Mouse (Mus musculus) lung, embryonic 14.5 days (tissue): ENCODE measurements around the gene Nup210. TPM values are rescaled to one million over a fixed set of nuclear protein-coding genes. Genes with fewer than 3 reads are reported as not detected.

ENCODE experiments used
- ATAC-seq: fragments of 200-750 bp; cut with Nextera tagmentation; 2 replicates; pipeline ENCODE4 v1.8.0; 2017; ENCODE audit warnings: mild to moderate bottlenecking, moderate TSS enrichment, moderate library complexity; ENCODE audit not compliant: insufficient read depth
- DNase-seq: peaks from one replicate; pipeline ENCODE4 v3.0.0-alpha.2; 2015
- H3K27ac ChIP-seq: fragments of 300-500 bp; sonication (generic); 2 replicates; pipeline ENCODE4 v1.5.1; 2014; ENCODE audit warnings: low read depth, mild to moderate bottlenecking, moderate library complexity
- H3K27me3 ChIP-seq: fragments of 300-500 bp; sonication (generic); 2 replicates; pipeline ENCODE4 v1.6.1; 2014; ENCODE audit warnings: low read length, control low read depth; ENCODE audit not compliant: insufficient read depth
- H3K36me3 ChIP-seq: fragments of 300-500 bp; sonication (generic); 2 replicates; pipeline ENCODE4 v1.6.1; 2014; ENCODE audit warnings: control low read depth; ENCODE audit not compliant: insufficient read depth
- H3K4me1 ChIP-seq: fragments of 300-500 bp; sonication (generic); 2 replicates; pipeline ENCODE4 v1.6.1; 2014; ENCODE audit warnings: antibody characterized with exemption, control low read depth; ENCODE audit not compliant: insufficient read depth
- H3K4me2 ChIP-seq: fragments of 300-500 bp; sonication (generic); 2 replicates; pipeline ENCODE4 v1.6.1; 2014; ENCODE audit warnings: mild to moderate bottlenecking
- H3K4me3 ChIP-seq: fragments of 300-500 bp; sonication (generic); 2 replicates; pipeline ENCODE4 v1.5.1; 2014; ENCODE audit warnings: low read depth, low read length
- H3K9ac ChIP-seq: fragments of 300-500 bp; sonication (generic); 2 replicates; pipeline ENCODE4 v1.6.1; 2014
- H3K9me3 ChIP-seq: fragments of 300-500 bp; sonication (generic); 2 replicates; pipeline ENCODE4 v1.6.1; 2016; ENCODE audit warnings: low read depth, low read length, control low read depth
- CTCF ChIP-seq: IDR thresholded peaks from 2 replicates; pipeline ENCODE4 v1.5.1; 2016; ENCODE audit warnings: antibody characterized with exemption, low read depth
- WGBS: fragments of 180-500 bp; shearing (Covaris S2); extraction: QIAGEN DNeasy Blood & Tissue Kit; methylation state at CpG from one replicate; pipeline ENCODE4 v1.1.7; 2014; 5-methylcytosine and 5-hydroxymethylcytosine counted together
- polyA plus RNA-seq: library from polyadenylated mRNA; unstranded; fragments of >200 nt; fragmentation: Nextera tagmentation; extraction: Ambion mirVana; gene quantifications from 2 replicates; pipeline ENCODE4 v1.2.1, GENCODE M21; 2014

Gene Nup210
- polyA plus RNA-seq, 1 experiment from 2014 or later = 35.3 TPM

DNA sequence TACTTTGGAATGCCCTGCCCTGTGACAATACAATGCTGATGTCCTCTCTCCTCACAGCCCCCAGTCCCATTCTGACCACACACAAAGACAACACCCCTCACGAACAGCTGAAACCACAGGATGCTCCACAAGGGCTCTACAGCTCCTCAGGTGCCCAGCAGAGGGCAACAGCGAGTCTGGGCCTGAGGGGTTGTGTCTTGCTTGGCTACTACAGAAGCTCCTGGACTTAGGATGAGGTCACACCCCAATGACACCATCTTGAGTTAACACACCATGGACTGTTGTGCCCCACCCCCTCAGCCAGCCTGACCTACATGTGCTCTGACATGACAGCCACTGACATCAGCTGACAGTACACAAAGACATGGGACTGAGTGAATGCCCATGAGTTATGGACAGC lies 56.9 kb downstream of the Nup210 start:
- no peak for ATAC-seq
- H3K9me3 ChIP-seq = no peaks in the 10 kb centered on the region
- H3K9ac ChIP-seq = no peak overlapping the region
- no peaks in the 10 kb centered on the region for H3K27me3 ChIP-seq
- no peak overlapping the region for H3K27ac ChIP-seq
- WGBS = 29% methylated on average over 2 of the region's 2 CpGs
- no peak overlapping the region for H3K4me2 ChIP-seq
- no peak overlapping the region for H3K4me3 ChIP-seq
- H3K4me1 ChIP-seq = no peaks in the 10 kb centered on the region
- peak; percentile 43 for DNase-seq
- TF ChIP-seq CTCF = peak; percentile 83
- H3K36me3 ChIP-seq = no peaks in the 10 kb centered on the region; the same call in 1 of the 2 replicates

GRCm38 (mm10) chr6:91057989-91058388 lies 58.6 kb downstream of the Nup210 start:
- Histone ChIP-seq H3K4me1 (no peaks in the 10 kb centered on the region), H3K36me3 (no peaks in the 10 kb centered on the region; the same call in 1 of the 2 replicates), H3K27ac (no peak overlapping the region), H3K4me2 (no peak overlapping the region), H3K27me3 (no peaks in the 10 kb centered on the region), H3K4me3 (no peak overlapping the region), H3K9ac (no peak overlapping the region), H3K9me3 (no peaks in the 10 kb centered on the region)
- TF ChIP-seq CTCF = no peak
- DNase-seq (no peak), ATAC-seq (no peak)
- WGBS = 75% methylated on average over 2 of the region's 2 CpGs

- Histone ChIP-seq H3K27me3 (no peaks in the 10 kb centered on the region), H3K27ac (no peak overlapping the region), H3K4me3 (no peak overlapping the region), H3K4me2 (no peak overlapping the region), H3K36me3 (no peaks in the 10 kb centered on the region), H3K9me3 (no peaks in the 10 kb centered on the region), H3K4me1 (no peaks in the 10 kb centered on the region), H3K9ac (no peak overlapping the region)
- no peak for TF ChIP-seq CTCF
- no peak for ATAC-seq
- DNase-seq = no peak
Observed at GRCm38 (mm10) chr6:91056348-91056747, 60.3 kb downstream of the Nup210 start.

- no peak overlapping the region for H3K4me3 ChIP-seq
- no peak overlapping the region for H3K4me2 ChIP-seq
- no peak for DNase-seq
- no peak overlapping the region for H3K9ac ChIP-seq
- 91% methylated on average over 4 of the region's 4 CpGs for WGBS
- 0 out of 2 replicates have a peak, but pooled peaks have one; percentile 17 for TF ChIP-seq CTCF
- H3K36me3 ChIP-seq = no peaks in the 10 kb centered on the region
- no peak for ATAC-seq
- H3K9me3 ChIP-seq = no peaks in the 10 kb centered on the region
- H3K27ac ChIP-seq = no peak overlapping the region
- no peaks in the 10 kb centered on the region for H3K4me1 ChIP-seq
- no peaks in the 10 kb centered on the region for H3K27me3 ChIP-seq
Observed at GRCm38 (mm10) chr6:91052572-91052971, 64.1 kb downstream of the Nup210 start.

DNA sequence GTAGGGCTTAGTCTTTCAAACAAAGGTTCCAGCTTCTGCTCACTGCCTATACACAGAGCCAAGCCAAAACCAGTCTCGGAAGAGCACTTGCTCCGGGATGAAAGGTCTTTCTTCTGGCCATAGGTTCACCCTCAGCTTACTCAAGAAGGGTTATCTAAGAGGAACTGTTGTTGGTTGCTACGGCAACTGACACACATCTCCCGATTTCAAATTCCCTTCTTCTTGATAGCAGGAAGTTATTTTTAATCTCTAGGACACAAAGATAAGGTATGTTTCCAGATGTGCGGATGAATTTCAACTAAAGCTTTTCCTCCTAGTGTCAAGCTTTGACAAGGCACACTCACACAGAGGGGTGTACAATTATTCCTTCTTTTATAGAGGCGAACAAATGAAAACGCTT lies 68.6 kb downstream of the Nup210 start:
- no peaks in the 10 kb centered on the region for H3K4me1 ChIP-seq
- H3K9me3 ChIP-seq = no peaks in the 10 kb centered on the region
- H3K27me3 ChIP-seq = no peaks in the 10 kb centered on the region
- no peak overlapping the region for H3K27ac ChIP-seq
- TF ChIP-seq CTCF = no peak
- no peak overlapping the region for H3K9ac ChIP-seq
- WGBS = 57% methylated on average over 7 of the region's 7 CpGs
- H3K4me3 ChIP-seq = no peak overlapping the region
- ATAC-seq (no peak), DNase-seq (no peak)
- no peak overlapping the region for H3K4me2 ChIP-seq
- H3K36me3 ChIP-seq = no peaks in the 10 kb centered on the region; the same call in 1 of the 2 replicates

DNA sequence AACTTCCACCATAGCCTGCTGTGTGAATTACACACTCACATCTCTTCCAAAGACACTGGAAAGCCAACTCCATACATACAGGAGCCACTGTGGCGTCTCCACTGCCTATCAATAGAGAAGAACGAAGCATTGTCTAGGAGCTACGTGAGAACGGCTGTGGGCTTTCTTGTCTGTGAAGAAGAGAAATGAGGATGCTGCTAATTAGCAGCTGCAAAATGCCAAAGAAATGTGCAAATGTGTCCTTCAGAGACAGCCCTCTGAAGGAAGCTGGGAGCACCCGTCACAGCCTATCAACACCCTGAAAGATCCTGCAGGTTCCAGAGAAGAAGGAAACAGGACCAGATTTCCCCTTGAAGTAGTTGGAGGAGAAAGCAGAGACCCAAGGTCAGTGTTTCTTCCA lies 69.2 kb downstream of the Nup210 start:
- 74% methylated on average over 5 of the region's 5 CpGs for WGBS
- ATAC-seq = no peak
- Histone ChIP-seq H3K4me2 (no peak overlapping the region), H3K9ac (no peak overlapping the region), H3K4me3 (no peak overlapping the region), H3K36me3 (no peaks in the 10 kb centered on the region; the same call in 1 of the 2 replicates), H3K9me3 (no peaks in the 10 kb centered on the region), H3K4me1 (no peaks in the 10 kb centered on the region), H3K27ac (no peak overlapping the region), H3K27me3 (no peaks in the 10 kb centered on the region)
- no peak for DNase-seq
- TF ChIP-seq CTCF = no peak

- no peak for TF ChIP-seq CTCF
- Histone ChIP-seq H3K27me3 (no peaks in the 10 kb centered on the region), H3K27ac (no peak overlapping the region), H3K4me3 (no peak overlapping the region), H3K36me3 (peaks cover 4% of the 10 kb centered on the region; the same call in 1 of the 2 replicates), H3K9me3 (no peaks in the 10 kb centered on the region), H3K4me2 (no peak overlapping the region), H3K4me1 (no peaks in the 10 kb centered on the region), H3K9ac (no peak overlapping the region)
- ATAC-seq (no peak), DNase-seq (no peak)
- WGBS = 73% methylated on average over 5 of the region's 5 CpGs
Observed at GRCm38 (mm10) chr6:91046184-91046583, 70.4 kb downstream of the Nup210 start.

GRCm38 (mm10) chr6:91044628-91045331 lies 71.8 kb downstream of the Nup210 start:
- Histone ChIP-seq H3K27ac (no peak overlapping the region), H3K4me3 (no peak overlapping the region), H3K27me3 (no peaks in the 10 kb centered on the region), H3K4me2 (no peak overlapping the region), H3K9me3 (no peaks in the 10 kb centered on the region), H3K9ac (no peak overlapping the region), H3K36me3 (peaks cover 8% of the 10 kb centered on the region; the same call in 1 of the 2 replicates), H3K4me1 (no peaks in the 10 kb centered on the region)
- TF ChIP-seq CTCF = no peak
- ATAC-seq = no peak
- DNase-seq = no peak
- WGBS = 47% methylated on average over 6 of the region's 6 CpGs
